Mouse (Mus musculus): ENCODE data around the gene Hepacam.

Hepacam gene

DNA sequence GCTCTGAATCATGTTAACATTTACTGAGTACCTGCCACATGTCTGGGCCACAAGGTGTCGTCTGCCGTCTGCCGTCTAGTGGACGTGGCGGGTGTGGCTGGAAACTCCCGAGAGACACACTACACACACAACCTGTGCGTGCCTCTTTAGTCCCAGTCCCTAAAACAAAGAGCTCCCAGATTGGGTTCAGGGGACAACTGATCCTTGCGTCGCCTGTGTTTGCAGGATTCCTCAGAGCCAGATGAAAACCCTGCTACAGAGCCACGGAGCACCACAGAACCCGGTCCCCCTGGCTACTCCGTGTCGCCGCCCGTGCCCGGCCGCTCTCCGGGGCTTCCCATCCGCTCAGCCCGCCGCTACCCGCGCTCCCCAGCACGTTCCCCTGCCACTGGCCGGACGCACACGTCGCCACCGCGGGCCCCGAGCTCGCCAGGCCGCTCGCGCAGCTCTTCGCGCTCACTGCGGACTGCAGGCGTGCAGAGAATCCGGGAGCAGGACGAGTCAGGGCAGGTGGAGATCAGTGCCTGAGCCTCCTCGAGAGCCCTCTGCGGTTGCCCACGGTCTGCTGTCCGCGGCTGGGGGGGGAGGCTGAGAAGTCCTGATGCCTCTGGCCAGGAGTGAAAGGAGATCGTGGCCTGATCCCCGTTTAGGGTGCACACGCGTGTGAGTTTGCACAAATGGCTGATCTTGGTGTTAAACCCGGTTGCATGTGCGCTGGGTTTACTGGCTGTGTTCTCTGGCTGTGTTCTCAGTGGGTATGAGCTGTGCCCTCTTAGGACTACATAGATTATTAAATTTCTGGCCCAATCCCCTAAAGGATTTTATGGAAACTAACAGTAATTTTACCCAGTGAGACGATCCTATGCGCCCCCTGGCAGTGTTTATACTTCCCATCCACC is 17.4 kb downstream of the Hepacam start:
- DNase-seq = no peak

DNA sequence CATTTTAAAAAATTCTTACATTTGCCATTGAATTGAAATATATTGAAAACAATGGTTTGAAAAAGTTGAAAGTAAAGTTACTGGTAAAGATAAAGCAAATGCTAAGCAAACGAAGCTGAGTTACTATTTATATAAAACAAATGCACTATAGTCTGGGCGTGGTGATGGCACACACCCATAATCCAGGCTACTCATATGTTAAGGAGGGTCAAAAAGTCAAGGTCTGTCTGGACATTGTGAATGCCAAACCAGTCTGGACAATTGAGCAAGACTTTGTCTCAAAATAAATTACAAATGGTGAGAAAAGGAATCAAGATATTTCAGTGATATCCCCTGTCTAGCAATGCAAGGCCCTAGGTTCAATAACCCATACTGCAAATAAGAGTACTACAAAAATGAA is 23.7 kb downstream of the Hepacam start:
- no peak for DNase-seq

DNA sequence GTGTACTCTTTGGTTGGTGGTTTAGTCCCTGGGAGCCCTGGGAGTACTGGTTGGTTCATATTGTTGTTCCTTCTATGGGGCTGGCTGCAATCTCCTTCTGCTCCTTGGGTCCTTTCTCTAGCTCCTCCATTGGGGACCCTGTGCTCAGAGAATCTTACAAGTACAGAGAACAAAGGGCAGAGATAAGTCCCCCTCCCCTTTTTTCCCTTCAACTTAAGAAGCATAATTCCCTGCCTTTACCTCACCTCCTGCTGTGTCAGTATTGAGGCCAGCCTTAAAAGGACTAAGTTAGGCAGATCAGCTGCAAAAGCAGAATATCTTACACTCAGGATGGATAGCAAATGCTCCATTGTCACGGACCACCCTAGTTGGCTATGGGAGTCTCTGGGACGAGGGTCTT is 24.9 kb downstream of the Hepacam start:
- no peak for DNase-seq

DNA sequence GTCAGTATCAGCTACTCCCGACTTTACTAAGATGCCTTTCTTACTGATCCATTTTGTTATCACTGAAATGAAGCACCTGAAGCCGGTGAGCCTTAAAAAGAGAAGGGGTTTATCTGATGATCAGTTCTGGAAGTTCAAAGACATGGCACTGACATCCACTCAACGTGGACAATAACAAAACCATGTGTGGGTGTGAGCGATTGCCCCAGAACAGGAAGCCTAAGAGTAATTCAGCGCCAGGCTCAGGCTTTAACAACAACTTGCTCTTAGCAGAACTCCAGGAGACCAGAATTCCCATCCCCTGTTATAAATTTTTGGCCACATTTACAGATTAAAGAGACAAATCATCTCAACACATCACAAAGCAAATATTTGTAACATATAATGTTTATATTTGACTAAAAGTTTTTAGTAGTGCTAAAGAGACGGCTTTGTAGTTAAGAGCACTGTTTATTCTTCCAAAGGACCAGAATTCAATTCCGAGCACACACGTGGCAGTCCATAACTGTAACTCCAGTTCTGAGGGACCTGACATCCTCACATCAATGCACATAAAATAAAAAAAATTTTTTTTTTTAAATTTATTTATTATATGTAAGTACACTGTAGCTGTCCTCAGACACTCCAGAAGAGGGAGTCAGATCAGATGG is 26.5 kb downstream of the Hepacam start:
- no peak for DNase-seq

DNA sequence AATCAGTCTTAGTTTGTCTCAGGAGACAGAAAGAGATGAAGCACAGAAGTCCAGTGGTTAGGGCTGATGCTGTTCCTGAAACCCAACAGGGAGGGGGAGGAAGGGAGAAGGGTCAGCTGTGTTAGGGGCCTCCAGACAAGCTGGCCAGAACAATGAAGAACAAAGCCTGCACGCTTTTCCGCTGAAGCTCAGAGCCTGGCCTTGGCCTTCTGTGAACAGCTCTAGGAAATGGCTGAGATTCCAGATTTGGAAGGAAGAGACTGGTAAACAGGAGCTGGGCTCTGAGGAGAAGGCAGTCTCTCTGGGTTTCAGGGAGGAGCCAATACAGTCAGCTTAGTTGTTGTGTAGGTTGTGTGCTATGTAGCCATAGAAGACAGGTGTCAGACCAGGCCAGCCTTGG is 33.4 kb downstream of the Hepacam start:
- peak; percentile 65 for DNase-seq

DNA sequence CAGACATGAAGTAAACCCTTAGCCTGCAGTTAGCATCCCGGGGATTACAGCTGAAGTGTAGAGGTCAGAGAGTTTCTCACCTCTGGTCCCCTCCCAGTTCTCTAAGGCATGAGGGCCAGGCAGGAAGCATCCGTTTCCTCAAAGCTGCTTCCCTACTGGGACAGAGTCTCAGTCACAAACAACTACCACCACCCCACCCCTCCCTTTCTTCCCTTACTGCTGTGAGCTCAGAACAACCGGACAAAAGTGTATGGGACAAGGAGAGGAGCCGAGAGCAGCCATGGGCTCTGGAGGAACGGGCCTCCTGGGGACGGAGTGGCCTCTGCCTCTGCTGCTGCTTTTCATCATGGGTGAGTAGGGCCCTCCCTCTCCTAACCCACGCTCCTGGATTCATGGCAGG is 34.7 kb downstream of the Hepacam start, which contains the start of gene Robo4:
Gene Robo4 (plus strand): TSS at position 96 of the 400 bp plus-strand sequence.
- peak; percentile 59 for DNase-seq

DNA sequence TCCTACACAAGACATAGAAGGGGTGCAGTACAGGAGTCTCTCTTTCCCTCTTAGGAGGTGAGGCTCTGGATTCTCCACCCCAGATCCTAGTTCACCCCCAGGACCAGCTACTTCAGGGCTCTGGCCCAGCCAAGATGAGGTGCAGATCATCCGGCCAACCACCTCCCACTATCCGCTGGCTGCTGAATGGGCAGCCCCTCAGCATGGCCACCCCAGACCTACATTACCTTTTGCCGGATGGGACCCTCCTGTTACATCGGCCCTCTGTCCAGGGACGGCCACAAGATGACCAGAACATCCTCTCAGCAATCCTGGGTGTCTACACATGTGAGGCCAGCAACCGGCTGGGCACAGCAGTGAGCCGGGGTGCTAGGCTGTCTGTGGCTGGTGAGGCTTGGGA is 35.4 kb downstream of the Hepacam start:
- no peak for DNase-seq

DNA sequence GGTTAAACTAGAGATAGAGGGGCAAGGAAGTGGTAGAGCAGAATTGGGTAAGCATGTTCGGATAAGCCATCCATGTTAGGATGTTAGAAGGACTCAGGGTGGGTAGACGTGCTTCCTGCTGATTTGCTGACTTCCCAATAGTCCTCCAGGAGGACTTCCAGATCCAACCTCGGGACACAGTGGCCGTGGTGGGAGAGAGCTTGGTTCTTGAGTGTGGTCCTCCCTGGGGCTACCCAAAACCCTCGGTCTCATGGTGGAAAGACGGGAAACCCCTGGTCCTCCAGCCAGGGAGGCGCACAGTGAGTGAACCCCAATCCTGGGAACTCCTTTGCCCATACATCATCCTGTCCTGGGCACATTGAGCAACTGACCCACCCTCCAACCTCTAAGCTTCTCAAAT is 35.9 kb downstream of the Hepacam start:
- DNase-seq = no peak

DNA sequence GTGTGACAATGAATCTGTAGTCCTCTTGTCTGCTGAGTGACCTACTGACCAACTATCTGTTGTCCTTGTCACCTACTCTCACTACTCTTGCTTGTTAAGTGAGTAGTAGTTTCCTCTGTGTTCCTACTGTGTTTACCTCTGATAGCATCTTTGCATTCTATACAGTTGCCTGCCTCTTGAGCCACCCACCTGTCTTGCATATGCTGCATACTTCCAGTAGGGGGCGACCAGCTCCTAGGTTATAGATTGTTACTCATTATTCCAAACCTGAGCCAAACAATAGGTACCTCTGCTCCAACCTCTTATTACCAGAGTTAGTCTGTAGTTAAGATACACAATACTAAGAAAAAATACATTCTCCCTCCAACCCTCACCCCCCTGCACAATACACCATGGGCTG is 39.2 kb downstream of the Hepacam start:
- DNase-seq = no peak

DNA sequence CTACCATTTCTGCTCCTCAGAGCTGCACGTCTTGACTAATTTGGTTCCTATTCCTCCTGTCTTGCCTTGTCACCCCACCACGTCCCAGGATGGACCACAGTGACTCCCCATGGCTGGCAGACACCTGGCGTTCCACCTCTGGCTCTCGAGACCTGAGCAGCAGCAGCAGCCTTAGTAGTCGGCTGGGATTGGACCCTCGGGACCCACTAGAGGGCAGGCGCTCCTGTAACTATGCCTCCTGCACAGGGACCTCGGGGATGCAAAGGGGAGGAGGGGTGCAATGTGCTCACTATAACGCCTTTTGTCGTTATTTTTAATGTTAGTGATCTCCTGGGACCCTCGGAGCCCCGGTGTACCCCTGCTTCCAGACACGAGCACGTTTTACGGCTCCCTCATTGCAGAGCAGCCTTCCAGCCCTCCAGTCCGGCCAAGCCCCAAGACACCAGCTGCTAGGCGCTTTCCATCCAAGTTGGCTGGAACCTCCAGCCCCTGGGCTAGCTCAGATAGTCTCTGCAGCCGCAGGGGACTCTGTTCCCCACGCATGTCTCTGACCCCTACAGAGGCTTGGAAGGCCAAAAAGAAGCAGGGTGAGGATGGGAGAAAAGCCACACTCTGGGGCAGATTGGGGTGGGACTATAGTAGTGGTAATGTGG is 40.8 kb downstream of the Hepacam start:
- DNase-seq = no peak

DNA sequence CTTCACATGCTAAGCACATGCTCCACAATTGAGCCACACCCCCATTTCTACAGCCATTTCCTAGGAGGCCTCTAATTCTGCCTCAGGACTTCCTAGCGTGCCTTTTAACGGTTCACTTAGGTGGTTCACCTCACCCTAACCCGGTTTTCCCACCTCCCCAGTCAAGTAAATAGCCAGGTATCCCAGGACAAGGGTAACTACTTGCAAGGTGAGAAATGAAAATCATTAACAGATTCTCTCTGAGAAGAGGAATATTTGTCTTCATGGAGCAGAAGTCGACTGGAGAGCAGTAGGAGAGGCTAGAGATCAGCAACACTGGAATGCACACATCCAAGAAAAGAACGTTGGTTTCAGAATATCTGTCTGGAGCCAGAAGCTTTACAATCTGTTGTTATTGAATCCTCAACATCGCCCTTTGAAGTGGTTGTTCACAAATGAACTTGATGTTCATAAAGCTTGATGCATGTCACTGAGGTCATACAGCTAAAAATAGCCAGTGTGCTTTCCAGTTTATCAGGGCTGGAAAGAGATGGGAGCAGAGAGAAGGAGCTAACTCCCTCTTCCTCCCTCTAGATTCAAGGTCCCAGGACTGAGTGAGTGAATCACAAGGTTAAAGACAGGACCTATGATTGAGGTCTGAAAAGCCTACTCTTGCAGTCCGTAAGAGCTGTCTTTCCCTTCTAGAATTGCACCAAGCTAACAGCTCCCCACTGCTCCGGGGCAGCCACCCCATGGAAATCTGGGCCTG is 42.7 kb downstream of the Hepacam start:
- no peak for DNase-seq

DNA sequence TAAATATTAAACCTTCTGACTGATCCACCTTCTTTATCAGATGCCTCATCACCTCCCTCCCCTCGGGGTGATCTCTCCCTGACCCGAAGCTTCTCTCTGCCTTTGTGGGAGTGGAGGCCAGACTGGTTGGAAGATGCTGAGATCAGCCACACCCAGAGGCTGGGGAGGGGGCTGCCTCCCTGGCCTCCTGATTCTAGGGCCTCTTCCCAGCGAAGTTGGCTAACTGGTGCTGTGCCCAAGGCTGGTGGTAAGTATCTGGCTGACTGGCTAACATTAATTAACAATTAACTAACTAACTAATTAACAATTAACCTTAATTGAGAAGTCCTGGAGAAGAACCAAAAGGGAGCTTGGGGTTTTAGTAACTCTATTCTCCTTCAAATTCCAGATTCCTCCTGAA is 45.8 kb downstream of the Hepacam start:
- DNase-seq = no peak

DNA sequence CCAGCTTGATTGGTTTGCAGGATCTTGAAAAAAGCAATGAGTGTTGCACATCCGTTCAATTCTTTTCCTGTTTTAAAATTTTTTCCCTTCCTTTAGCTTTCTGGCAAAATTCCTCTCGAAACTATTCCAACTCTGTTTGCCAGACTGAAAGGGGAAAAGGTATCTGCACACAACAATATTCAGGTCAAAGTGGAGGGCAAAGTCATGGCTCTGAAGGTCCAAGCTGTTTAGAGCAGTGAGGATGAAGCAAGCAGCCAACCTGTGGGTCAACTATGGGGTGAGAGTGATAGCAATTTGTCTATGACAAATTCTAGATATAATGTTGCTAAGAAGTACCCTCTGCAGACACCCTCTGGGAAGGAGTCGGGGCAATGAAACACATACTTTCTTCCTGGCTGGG is 47.5 kb downstream of the Hepacam start:
- no peak for DNase-seq

DNA sequence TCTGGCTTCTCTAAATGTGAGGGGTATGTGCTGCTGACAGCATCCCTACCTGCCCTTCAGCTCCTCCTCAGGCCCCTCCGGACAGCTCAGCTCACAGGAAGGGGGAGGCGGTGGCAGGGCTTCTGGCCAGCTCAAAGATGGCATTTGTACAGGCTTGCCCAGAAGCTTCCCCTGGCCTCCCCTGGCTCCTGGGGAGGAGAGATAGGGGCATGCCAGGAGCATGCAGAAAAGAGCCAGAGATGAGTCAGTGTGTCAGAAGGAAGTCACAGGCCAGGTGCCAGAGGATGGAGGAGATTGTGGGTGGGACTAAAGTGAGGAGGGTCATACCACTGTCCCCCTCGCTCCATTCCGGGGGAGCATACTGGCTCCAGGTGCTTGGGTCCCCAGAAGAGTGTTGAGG is 51.6 kb downstream of the Hepacam start:
- DNase-seq = no peak

DNA sequence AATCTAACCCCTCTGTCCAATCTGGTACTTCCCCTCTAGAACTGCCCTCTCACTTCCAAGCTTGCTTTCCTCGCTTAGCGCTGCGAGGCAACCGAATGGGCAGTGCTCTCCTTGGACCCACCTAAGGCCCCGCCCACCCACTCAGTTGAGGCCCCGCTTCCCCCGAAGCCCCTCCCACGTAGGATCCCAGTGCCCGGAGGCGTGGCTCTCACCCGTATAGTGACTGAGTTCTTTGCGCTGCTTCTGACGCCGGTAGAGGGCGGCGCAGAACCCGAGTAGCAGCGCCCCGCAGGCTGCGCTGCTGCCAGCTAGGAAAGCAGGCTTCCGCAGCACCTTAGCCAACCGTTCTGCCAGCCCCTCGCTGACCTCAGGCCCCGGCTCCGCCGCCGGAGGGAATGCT is 53.5 kb downstream of the Hepacam start:
- DNase-seq = peak; percentile 80

DNA sequence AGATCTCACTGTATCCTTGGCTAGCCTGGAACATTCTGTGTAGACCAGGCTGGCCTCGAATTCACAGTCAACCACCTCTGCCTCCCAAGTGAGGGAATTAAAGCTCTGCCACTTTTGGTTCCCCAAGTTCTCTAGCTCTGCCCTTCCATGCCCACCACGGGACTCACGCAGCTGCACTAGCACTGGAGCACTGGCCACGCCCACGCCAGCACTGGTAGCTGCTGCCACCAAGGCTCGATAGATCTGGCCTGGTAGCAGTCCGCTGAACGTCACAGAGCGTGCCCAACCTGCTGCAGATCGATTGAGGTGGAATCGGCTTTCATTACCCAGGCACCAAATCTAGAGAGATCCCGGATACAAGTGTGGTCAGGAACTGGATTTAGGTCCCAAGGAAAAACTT is 54.1 kb downstream of the Hepacam start:
- DNase-seq = no peak

DNA sequence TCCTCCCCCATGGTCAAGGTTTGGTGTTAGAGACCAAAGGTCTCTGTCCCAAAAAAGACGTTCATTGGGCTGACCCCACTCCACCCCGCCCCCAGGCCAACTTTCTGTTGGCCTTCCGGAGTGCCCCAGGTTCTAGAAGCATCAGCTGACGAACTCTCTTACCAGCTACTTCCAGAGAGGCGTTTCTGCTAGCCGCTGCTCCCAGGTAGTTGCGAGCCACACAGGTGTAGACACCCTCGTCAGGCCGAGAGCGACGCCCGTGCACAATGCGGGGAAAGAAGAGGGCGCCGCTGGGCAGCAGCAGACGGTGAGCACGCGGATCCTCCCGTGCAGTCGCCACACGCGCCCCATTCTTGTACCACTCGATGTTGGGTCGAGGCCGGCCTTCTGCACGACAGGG is 62.2 kb downstream of the Hepacam start:
- no peak for DNase-seq

DNA sequence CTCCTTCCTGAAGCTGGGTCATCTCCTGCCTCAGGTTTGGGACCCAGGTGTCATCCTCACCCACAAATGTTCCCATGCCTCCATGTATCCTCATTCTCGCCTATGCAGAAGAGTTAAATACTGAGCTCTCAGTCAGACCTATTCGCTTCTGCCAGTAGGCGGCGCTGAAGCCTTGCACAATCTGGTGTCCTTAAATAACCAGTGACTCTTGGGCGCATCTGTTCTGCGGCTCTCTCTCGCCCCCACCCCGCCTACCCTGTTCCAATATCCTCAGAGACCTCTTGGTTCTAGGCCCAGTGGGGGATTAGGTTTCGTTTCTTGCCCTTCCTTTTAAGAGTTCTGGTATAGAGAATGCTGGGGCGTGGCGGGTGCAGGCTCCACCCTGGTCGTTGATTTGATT is 63.4 kb downstream of the Hepacam start:
- DNase-seq = peak; percentile 77

DNA sequence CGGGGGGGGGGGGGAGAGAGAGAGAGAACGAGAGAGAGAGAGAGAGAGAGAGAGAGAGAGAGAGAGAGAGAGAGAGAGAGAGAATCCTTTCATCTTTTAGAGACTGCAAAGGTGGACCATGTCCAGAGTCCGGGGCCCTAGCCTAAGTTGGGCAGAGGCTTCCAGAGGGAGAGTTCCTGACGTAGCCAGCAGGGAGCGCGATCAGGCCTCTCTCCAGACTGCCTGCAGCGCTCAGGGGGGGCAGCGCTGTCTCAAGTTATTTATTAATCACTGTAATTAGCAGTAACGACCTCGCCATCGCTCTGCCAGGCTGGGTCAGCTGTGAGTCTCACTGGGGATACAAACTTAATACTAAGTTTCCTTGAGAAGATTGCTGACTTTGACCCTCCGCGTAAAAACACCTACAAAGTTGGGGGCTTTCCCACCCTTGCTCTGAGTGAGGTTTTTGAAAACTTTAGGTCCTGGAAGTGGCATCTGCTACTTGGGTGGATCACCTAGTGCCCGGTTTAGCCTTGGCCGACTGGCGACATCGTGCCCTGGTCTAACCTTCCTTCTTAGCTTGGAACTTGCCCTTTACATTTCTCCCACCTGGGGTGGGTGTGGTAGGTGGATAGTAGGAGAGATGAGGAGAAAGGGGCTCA is 65.0 kb downstream of the Hepacam start:
- DNase-seq = peak; percentile 77

DNA sequence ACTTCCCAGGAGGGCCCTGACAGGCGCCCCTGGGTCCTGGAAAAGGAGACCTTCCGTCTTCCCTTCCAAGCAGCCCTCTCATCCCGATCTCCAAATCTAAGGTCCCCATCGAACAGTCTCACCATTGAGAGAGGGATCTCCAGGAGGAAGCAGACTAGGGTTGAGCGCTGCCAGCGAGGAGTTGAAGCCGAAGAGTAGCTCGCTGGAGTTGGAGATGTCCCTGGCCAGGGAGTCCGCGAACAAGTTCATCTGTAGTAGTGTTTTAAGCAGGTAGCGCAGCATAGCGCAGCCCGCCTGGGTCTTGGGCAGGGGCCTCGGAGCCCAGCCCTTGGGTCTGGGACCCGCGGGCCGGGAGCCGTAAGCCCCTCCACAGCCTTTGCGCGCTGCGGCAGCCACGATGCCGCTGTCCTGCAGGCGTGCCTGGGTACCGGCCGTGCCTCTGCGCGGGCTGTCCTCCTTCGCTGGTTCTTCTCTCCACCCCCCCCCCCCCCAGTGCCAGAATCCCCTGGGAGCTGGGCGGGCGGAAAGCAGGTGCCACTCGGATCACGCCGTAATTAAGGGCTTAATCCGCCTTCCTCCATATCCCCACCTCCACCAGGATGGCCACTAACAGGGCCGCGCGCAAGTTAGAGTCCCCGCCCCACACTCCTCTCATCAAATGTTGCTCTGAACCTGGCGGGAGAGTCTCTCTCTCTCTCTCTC is 65.7 kb downstream of the Hepacam start, which contains the start of gene Robo3:
Gene Robo3 (minus strand): TSS at position 527 of the 702 bp plus-strand sequence.
- DNase-seq = no peak

DNA sequence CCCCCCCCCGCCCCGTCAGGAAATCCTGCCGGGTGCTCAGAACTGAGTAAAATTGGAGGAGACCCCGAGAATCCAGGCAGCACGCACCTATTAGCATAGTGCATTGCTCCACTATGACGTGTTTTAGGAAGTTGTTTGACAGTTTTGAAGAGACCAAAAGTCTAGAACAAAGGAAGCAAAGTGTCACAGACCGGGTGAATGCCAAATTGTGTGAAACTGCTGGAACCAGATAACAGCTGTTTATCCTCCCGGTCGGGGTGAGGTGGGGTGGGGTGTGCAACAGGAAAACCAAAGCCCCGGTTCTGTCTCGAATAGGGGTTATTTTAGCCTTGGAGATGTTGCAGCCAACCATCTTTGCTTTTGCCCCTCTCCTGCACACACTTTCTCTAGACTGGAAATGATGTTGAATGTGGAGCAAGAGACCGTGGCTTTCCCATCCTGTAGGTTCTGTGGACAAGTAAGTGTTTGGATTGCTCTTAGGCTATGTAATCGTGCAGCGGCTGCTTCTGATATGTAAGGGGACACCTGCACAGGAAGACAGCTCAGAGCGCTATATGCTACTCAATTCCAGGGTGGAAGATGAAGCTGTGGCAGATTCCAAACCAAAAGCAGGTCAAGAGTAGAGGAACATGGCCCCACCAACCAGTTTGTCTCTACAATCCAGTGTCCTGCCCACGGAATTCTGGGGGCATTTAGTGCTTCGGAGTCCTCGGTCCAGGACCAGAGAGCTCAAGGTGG is 66.8 kb downstream of the Hepacam start:
- peak; percentile 62 for DNase-seq
